29 mouse cellular contexts compared by ENCODE assay signal in genomic region chr3:40738381-40738912, GRCm38 (mm10). TPM values are rescaled to one million over a fixed set of nuclear protein-coding genes. Genes with fewer than 3 reads are reported as not detected.
"Had no signal": no experiment of that assay in that cellular context is flagged by ENCODE, and none has a peak within 500 bp of the region (broad histone marks: within the 10 kb centered on the region; RNA-seq: fewer than 3 reads in every experiment).

No protein-coding gene starts in this region.

- ATAC-seq: hindbrain, postnatal 0 days; intestine, embryonic 16.5 days had no signal

- H3K36me3 ChIP-seq: heart, embryonic 10.5 days; heart, embryonic 12.5 days; hindbrain, embryonic 13.5 days; hindbrain, embryonic 15.5 days; kidney, embryonic 15.5 days; limb, embryonic 10.5 days; limb, embryonic 12.5 days had no signal

- H3K27me3 ChIP-seq: heart, embryonic 12.5 days; hindbrain, embryonic 13.5 days had no signal

- H3K9me3 ChIP-seq: heart, embryonic 10.5 days; heart, embryonic 12.5 days; hindbrain, embryonic 13.5 days; hindbrain, embryonic 15.5 days; kidney, embryonic 15.5 days; limb, embryonic 10.5 days; limb, embryonic 12.5 days had no signal

- DNase-seq: gastrocnemius, postnatal 10 days; gastrocnemius, postnatal 25 days; heart, adult 18-20 months; heart, postnatal 10 days; heart, postnatal 36 days; kidney, adult 11 months; kidney, adult 2 months; kidney, adult 9 months; kidney, postnatal 14 days; kidney, postnatal 4 days; lung, adult 18-20 months had no signal

- H3K4me2 ChIP-seq: heart, embryonic 12.5 days; hindbrain, embryonic 13.5 days; hindbrain, embryonic 15.5 days; kidney, embryonic 15.5 days; limb, embryonic 12.5 days had no signal

- H3K9ac ChIP-seq: heart, embryonic 12.5 days; hindbrain, embryonic 13.5 days; hindbrain, embryonic 15.5 days; kidney, embryonic 15.5 days; limb, embryonic 12.5 days had no signal

- H3K27ac ChIP-seq: heart, embryonic 10.5 days; hindbrain, embryonic 13.5 days; hindbrain, embryonic 15.5 days; hindbrain, postnatal 0 days; kidney, embryonic 15.5 days; kidney, postnatal 0 days; layer of hippocampus, adult 2 months; left cerebral cortex, adult 2 months; limb, embryonic 10.5 days; limb, embryonic 12.5 days had no signal

- H3K4me3 ChIP-seq: heart, embryonic 10.5 days; heart, embryonic 12.5 days; hindbrain, embryonic 13.5 days; hindbrain, embryonic 15.5 days; kidney, embryonic 15.5 days; layer of hippocampus, adult 2 months; left cerebral cortex, adult 2 months; limb, embryonic 10.5 days; limb, embryonic 12.5 days had no signal

- H3K4me1 ChIP-seq: heart, embryonic 10.5 days; heart, embryonic 12.5 days; hindbrain, embryonic 13.5 days; hindbrain, embryonic 15.5 days; kidney, embryonic 15.5 days; limb, embryonic 10.5 days; limb, embryonic 12.5 days had no signal

RNA-seq across cellular contexts. Expression of gene Slc25a31, which starts 29.8 kb away (rescaled TPM):
- total RNA-seq: gastrocnemius, adult 18-20 months; gastrocnemius, postnatal 10 days; gastrocnemius, postnatal 25 days; gastrocnemius, postnatal 4 days; granulocyte monocyte progenitor cell, adult 5-6 weeks; heart, postnatal 36 days; hematopoietic stem cell, adult 5-6 weeks; left cerebral cortex, adult 2 months; left cerebral cortex, postnatal 14 days; liver, adult 2 months had no signal
